Mouse (Mus musculus): ENCODE data around the gene Adcy5. TPM values are rescaled to one million over a fixed set of nuclear protein-coding genes. Genes with fewer than 3 reads are reported as not detected.

Gene Adcy5
- total and polyA plus RNA-seq, 3 experiments = 0.05 TPM; not detected in 2

DNA sequence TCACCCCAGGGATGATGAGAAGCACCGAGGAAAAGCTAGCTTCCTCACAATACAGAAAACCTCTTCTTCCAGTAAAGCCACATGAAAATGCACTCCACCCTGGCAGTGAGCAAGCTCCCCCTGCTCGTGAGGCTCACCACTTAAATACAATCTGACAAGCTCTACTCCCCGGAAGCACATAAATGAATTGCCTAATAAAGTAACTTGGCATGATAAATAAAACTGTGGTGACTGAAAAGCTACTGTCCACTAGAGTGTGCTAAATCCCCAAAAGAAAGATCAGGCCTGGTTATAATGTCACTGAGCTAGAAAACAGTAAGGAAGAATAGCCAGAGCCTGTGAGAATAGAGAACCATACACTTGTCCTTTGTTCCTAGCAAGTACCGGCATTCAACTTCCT is 164.7 kb downstream of the Adcy5 start:
- TF ChIP-seq GATA1 (IDR thresholded peaks at IDR 0.05; ENCODE audit: borderline replicate concordance, low read length) (no peak), CTCF (IDR thresholded peaks at IDR 0.05; ENCODE audit: low read depth, low read length) (no peak), POLR2AphosphoS5 (IDR thresholded peaks at IDR 0.05; ENCODE audit: insufficient replicate concordance, low read depth, low read length) (no peak), TAL1 (conservative IDR thresholded peaks at IDR 0.05; ENCODE audit: low read depth, low read length) (no peak), GATA2 (IDR thresholded peaks at IDR 0.05; ENCODE audit: borderline replicate concordance, low read depth, low read length) (no peak)
- ATAC-seq (ENCODE audit: extremely low read depth, insufficient number of reproducible peaks, low FRiP score, poor library complexity, severe bottlenecking) = no peak
- Histone ChIP-seq H3K4me1 (ENCODE audit: insufficient read depth, low read depth, low read length) (no peaks in the 10 kb centered on the region), H3K4me3 (ENCODE audit: low read depth, low read length) (no peak overlapping the region), H3K27me3 (ENCODE audit: insufficient read depth, low read length) (no peaks in the 10 kb centered on the region), H3K9me3 (replicated peaks) (no peaks in the 10 kb centered on the region), H3K36me3 (replicated peaks) (peaks cover 24% of the 10 kb centered on the region)
- no peak for DNase-seq (ENCODE audit: low spot score)

DNA sequence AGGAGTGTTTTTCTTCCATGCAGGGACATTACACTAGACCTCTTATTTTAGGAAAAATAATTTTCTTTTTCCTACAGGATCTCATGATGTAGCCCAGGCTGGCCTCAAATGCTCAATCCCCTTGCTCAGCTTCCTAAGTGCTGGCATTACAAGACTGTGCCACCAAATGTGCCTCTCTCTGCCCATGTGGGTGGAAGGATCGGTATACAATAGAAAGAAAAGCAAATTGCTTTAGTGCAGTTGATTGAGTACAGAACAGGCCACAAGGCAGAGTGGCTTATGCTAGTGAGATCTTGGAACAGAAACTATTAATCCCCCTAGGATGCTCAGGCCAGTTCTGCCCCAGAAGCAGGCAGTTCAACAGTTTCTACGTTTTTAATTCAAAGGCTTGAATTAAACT is 165.1 kb downstream of the Adcy5 start:
- no peak for DNase-seq (ENCODE audit: low spot score)
- no peak for TF ChIP-seq GATA1 (IDR thresholded peaks at IDR 0.05; ENCODE audit: borderline replicate concordance, low read length)
- no peak for TF ChIP-seq POLR2AphosphoS5 (IDR thresholded peaks at IDR 0.05; ENCODE audit: insufficient replicate concordance, low read depth, low read length)
- no peak for TF ChIP-seq CTCF (IDR thresholded peaks at IDR 0.05; ENCODE audit: low read depth, low read length)
- no peak for TF ChIP-seq GATA2 (IDR thresholded peaks at IDR 0.05; ENCODE audit: borderline replicate concordance, low read depth, low read length)
- TF ChIP-seq TAL1 (conservative IDR thresholded peaks at IDR 0.05; ENCODE audit: low read depth, low read length) = no peak
- peaks cover 19% of the 10 kb centered on the region for H3K36me3 ChIP-seq (replicated peaks)
- ATAC-seq (ENCODE audit: extremely low read depth, insufficient number of reproducible peaks, low FRiP score, poor library complexity, severe bottlenecking) = no peak
- no peaks in the 10 kb centered on the region for H3K4me1 ChIP-seq (ENCODE audit: insufficient read depth, low read depth, low read length)
- no peaks in the 10 kb centered on the region for H3K9me3 ChIP-seq (replicated peaks)
- H3K4me3 ChIP-seq (ENCODE audit: low read depth, low read length) = no peak overlapping the region
- H3K27me3 ChIP-seq (ENCODE audit: insufficient read depth, low read length) = no peaks in the 10 kb centered on the region

DNA sequence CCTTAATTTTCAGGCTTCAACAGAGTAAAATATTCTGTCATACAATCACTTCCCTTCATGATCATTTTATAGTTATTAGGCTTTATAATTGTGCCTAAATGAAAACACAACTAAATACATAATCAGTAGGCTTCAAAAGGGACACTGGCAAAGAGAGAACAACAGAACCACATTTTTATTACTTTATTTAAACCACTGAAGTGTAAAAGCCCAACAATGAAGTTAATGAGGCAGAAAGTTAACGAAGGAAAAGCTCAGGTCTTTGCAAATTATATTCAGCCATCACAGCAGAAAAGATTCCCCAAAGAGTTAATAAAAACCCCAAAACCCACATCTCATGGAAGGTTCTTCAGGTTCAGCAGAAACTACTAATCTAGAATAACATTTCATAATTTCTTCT is 175.8 kb downstream of the Adcy5 start:
- no peaks in the 10 kb centered on the region for H3K27me3 ChIP-seq (ENCODE audit: insufficient read depth, low read length)
- H3K9me3 ChIP-seq (replicated peaks) = no peaks in the 10 kb centered on the region
- TF ChIP-seq TAL1 (conservative IDR thresholded peaks at IDR 0.05; ENCODE audit: low read depth, low read length) (no peak), CTCF (IDR thresholded peaks at IDR 0.05; ENCODE audit: low read depth, low read length) (no peak), POLR2AphosphoS5 (IDR thresholded peaks at IDR 0.05; ENCODE audit: insufficient replicate concordance, low read depth, low read length) (no peak), GATA2 (IDR thresholded peaks at IDR 0.05; ENCODE audit: borderline replicate concordance, low read depth, low read length) (no peak)
- H3K36me3 ChIP-seq (replicated peaks) = peaks cover 25% of the 10 kb centered on the region
- H3K4me1 ChIP-seq (ENCODE audit: insufficient read depth, low read depth, low read length) = no peaks in the 10 kb centered on the region
- no peak for DNase-seq (ENCODE audit: low spot score)
- H3K4me3 ChIP-seq (ENCODE audit: low read depth, low read length) = no peak overlapping the region
- no peak for ATAC-seq (ENCODE audit: extremely low read depth, insufficient number of reproducible peaks, low FRiP score, poor library complexity, severe bottlenecking)

Other genes with a start within 250 kb of the Adcy5 start
- gene Hacd2, start 132.4 kb upstream of the Adcy5 start, total RNA-seq (2014; fragmentation: Nextera tagmentation) = 134 and 178 TPM in 2 replicates
- 4.2 and 4.7 TPM in 2 replicates for gene Hacd2, start 132.4 kb upstream of the Adcy5 start, total RNA-seq (2017)
- gene Hacd2, start 132.4 kb upstream of the Adcy5 start, polyA plus RNA-seq (2012) = 54.5 and 73.8 TPM in 2 replicates
- 24.7 and 26.7 TPM in 2 replicates for gene Sec22a, start 209.0 kb downstream of the Adcy5 start, total RNA-seq (2014; fragmentation: Nextera tagmentation)
- 11.7 and 16.3 TPM in 2 replicates for gene Sec22a, start 209.0 kb downstream of the Adcy5 start, total RNA-seq (2017)
- 0.33 and 0.46 TPM in 2 replicates for gene Sec22a, start 209.0 kb downstream of the Adcy5 start, polyA plus RNA-seq (2012)